Mouse (Mus musculus) olfactory bulb, adult 2 months (tissue): ENCODE data around the gene Nde1.

ENCODE experiments used
- CTCF ChIP-seq: fragments of 200-500 bp; IDR thresholded peaks from 2 replicates; pipeline ENCODE4 v1.5.1; 2012; ENCODE audit warnings: low read depth, mild to moderate bottlenecking, low read length, moderate library complexity; ENCODE audit not compliant: insufficient read depth
- POLR2A ChIP-seq: fragments of 200-500 bp; IDR thresholded peaks from 2 replicates; pipeline ENCODE4 v1.6.1; 2012; ENCODE audit warnings: mild to moderate bottlenecking, low read depth, low read length, moderate library complexity; ENCODE audit not compliant: insufficient read depth

DNA sequence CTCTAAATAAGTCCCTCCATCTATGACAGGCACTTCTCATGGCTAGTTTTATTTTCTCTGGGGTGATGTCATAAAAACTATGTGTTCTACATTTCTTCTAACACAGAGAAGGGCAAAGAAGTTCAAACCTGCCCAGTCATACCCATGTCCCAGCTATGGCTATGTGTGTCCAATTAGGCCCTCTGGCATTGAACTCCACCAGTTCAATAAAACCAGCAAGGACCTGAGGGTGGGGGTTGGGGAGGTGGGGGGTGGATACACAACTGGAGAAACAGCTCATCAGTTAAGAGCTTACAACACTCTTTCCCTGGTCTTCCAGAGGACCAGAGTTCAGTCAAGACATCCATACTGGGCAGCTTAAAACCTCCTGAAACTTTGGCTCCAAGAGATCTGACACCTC lies 24.0 kb upstream of the Nde1 start:
- TF ChIP-seq CTCF (no peak), POLR2A (no peak)
